Mouse (Mus musculus): ENCODE results near the gene C1rb. TPM values are rescaled to one million over a fixed set of nuclear protein-coding genes. Genes with fewer than 3 reads are reported as not detected.
"Not testable (repeated sequence)": the region's sequence is repeated elsewhere in the genome, so short reads cannot be mapped to it uniquely, and the experiment has no call there.

The C1rb gene
- not detected in 2 replicates for polyA plus RNA-seq (2014; fragmentation: Nextera tagmentation; extraction: Ambion mirVana)

DNA sequence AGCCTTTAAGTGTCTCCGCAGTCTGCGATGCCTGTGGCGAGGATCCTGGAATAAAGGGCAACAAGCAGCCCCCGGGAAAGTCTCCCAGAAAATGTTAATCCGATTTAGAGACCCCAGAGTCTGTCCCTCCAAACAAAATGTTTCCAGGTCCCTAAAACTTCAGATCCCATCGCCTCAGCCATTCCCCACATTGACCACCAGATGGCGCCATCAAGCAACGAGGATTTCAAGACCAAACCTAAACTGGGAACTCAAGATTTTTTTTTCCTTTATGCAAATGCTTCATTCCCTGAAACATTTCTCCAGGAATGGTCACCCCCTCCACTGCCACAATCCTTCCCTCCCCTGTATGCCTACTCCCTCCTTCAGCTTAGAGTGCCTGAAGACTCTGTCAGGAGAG, at the start of gene C1rb:
Gene C1rb (plus strand): TSS at position 269 of the 400 bp plus-strand sequence.
- Histone ChIP-seq H3K27ac (ENCODE audit: low read depth, low read length) (no peak within 1 kb of the TSS), H3K9me3 (ENCODE audit: control insufficient read depth, low read length) (no peaks in the 10 kb centered on the region), H3K9ac (ENCODE audit: low read depth, low read length) (no peak within 1 kb of the TSS), H3K27me3 (replicated peaks; ENCODE audit: control insufficient read depth, insufficient read depth, low read length) (no peaks in the 10 kb centered on the region), H3K4me3 (ENCODE audit: low read depth, low read length) (no peak within 1 kb of the TSS), H3K36me3 (ENCODE audit: control insufficient read depth, insufficient read depth, low read length) (no peaks in the 10 kb centered on the region), H3K4me2 (no peak within 1 kb of the TSS), H3K4me1 (replicated peaks; ENCODE audit: control insufficient read depth, insufficient read depth, low read length) (no peaks in the 10 kb centered on the region)
- DNase-seq (ENCODE audit: low spot score) (peak; percentile 49), ATAC-seq (replicated peaks; ENCODE audit: low FRiP score) (no peak)
- WGBS = 2% methylated on average over 8 of the region's 8 CpGs

DNA sequence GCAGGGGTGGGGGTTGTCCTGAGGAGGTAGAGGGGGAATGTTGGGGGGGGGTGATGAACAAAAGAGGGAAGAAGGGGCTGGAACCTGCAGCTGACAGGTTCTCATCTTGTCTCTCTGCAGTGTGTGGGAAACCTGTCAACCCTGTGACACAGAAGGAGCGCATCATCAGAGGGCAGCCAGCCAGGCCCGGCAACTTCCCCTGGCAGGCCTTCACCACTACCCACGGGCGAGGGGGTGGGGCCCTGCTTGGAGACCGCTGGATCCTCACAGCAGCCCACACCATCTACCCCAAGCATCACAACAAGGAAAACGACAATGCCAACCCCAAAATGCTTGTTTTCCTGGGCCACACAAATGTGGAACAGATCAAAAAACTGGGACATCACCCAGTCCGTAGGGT, 48.0 kb upstream of the C1rb start:
- not testable (repeated sequence) for H3K9me3 ChIP-seq (ENCODE audit: control insufficient read depth, low read length); H3K36me3 ChIP-seq (ENCODE audit: control insufficient read depth, insufficient read depth, low read length); H3K4me2 ChIP-seq; H3K27ac ChIP-seq (ENCODE audit: low read depth, low read length); H3K4me1 ChIP-seq (replicated peaks; ENCODE audit: control insufficient read depth, insufficient read depth, low read length); H3K4me3 ChIP-seq (ENCODE audit: low read depth, low read length); DNase-seq (ENCODE audit: low spot score); ATAC-seq (replicated peaks; ENCODE audit: low FRiP score); H3K27me3 ChIP-seq (replicated peaks; ENCODE audit: control insufficient read depth, insufficient read depth, low read length); H3K9ac ChIP-seq (ENCODE audit: low read depth, low read length)
- WGBS = 68% methylated on average over 7 of the region's 7 CpGs

DNA sequence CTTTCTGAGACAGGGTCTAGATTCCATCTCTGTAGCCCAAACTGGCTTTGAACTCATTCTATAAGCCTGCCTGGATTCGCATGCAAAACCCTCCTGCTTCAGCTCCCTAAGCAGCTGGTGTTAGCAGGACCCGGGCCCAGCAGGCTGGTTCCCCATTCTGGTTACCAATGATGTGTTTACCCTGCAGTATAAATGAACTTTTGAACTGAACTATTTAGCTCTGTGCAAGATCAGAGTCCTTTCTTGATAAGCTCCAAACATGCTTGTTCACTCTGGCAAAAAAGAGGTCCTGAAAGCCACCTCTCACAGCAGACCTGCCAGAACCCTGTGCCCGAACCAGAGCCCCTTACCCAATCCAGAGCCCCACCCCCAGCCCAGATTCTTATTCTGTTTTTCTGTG, 42.2 kb upstream of the C1rb start:
- H3K27me3 ChIP-seq (replicated peaks; ENCODE audit: control insufficient read depth, insufficient read depth, low read length) = no peaks in the 10 kb centered on the region
- no peak overlapping the region for H3K9ac ChIP-seq (ENCODE audit: low read depth, low read length)
- no peaks in the 10 kb centered on the region for H3K9me3 ChIP-seq (ENCODE audit: control insufficient read depth, low read length)
- H3K4me2 ChIP-seq = no peak overlapping the region
- no peak overlapping the region for H3K27ac ChIP-seq (ENCODE audit: low read depth, low read length)
- no peak overlapping the region for H3K4me3 ChIP-seq (ENCODE audit: low read depth, low read length)
- no peaks in the 10 kb centered on the region for H3K36me3 ChIP-seq (ENCODE audit: control insufficient read depth, insufficient read depth, low read length)
- ATAC-seq (replicated peaks; ENCODE audit: low FRiP score) (no peak), DNase-seq (ENCODE audit: low spot score) (no peak)
- no peaks in the 10 kb centered on the region for H3K4me1 ChIP-seq (replicated peaks; ENCODE audit: control insufficient read depth, insufficient read depth, low read length)
- 55% methylated on average over 3 of the region's 3 CpGs for WGBS

DNA sequence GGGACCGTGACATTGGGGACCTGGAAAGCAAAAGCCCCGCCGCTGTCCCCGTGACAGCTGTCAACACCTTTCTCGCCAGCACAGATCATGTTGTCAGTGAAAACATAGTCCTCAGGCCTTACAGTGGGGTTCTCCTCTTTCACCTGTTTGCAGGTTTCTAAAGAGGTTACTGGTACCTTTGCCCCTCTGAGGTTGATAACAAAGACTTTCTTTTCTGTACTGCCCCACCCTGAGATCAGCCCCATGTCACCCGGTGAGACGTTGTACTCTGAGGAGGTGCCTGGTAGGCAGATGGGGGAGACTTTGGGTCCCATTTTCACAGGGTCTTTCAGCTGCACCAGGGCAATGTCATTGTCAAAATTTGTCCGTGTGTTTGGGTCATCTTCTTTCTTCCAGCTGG, 39.0 kb upstream of the C1rb start:
- H3K27ac ChIP-seq (ENCODE audit: low read depth, low read length) = no peak overlapping the region
- no peaks in the 10 kb centered on the region for H3K27me3 ChIP-seq (replicated peaks; ENCODE audit: control insufficient read depth, insufficient read depth, low read length)
- H3K9ac ChIP-seq (ENCODE audit: low read depth, low read length) = no peak overlapping the region
- 77% methylated on average over 8 of the region's 8 CpGs for WGBS
- no peaks in the 10 kb centered on the region for H3K9me3 ChIP-seq (ENCODE audit: control insufficient read depth, low read length)
- DNase-seq (ENCODE audit: low spot score) (no peak), ATAC-seq (replicated peaks; ENCODE audit: low FRiP score) (no peak)
- no peak overlapping the region for H3K4me3 ChIP-seq (ENCODE audit: low read depth, low read length)
- no peak overlapping the region for H3K4me2 ChIP-seq
- H3K36me3 ChIP-seq (ENCODE audit: control insufficient read depth, insufficient read depth, low read length) = no peaks in the 10 kb centered on the region
- H3K4me1 ChIP-seq (replicated peaks; ENCODE audit: control insufficient read depth, insufficient read depth, low read length) = no peaks in the 10 kb centered on the region

DNA sequence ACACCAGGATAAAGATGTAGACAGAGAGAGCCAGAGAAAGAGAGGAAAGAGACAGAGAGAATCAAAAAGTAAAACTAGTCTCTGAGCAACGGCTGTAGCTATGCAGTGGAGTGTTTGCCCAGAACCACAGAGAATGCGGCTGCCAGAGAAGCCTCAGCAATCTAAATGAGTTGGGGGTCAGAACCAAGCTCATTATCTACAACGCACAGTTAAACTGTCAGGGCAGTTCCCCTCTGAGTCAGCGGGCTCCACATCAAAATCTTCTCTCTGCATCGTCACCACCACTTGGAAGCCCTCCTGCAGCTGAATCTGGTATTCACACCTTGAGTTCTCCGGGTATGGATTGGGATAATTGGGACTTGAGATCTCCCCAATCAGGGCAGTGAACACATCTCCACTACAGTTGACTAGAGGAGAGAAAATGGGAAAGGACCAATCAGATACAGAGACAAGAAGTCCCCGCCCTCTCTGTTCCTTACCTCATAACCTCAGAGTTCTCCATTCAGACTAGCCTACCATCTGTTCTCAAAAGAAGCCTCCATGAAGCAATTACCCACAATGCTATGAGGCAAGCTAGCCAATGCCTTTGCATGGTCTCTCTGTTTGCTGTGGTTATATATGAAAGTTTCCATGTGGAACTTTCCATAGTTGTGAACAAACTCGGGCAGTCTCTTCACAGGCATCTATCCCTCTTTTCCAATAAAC, 33.8 kb upstream of the C1rb start:
- H3K27me3 ChIP-seq (replicated peaks; ENCODE audit: control insufficient read depth, insufficient read depth, low read length); H3K4me3 ChIP-seq (ENCODE audit: low read depth, low read length); H3K9me3 ChIP-seq (ENCODE audit: control insufficient read depth, low read length); H3K4me2 ChIP-seq; H3K36me3 ChIP-seq (ENCODE audit: control insufficient read depth, insufficient read depth, low read length); ATAC-seq (replicated peaks; ENCODE audit: low FRiP score); H3K4me1 ChIP-seq (replicated peaks; ENCODE audit: control insufficient read depth, insufficient read depth, low read length); DNase-seq (ENCODE audit: low spot score); H3K9ac ChIP-seq (ENCODE audit: low read depth, low read length); H3K27ac ChIP-seq (ENCODE audit: low read depth, low read length): not testable (repeated sequence)
- WGBS = 57% methylated on average over 8 of the region's 8 CpGs

DNA sequence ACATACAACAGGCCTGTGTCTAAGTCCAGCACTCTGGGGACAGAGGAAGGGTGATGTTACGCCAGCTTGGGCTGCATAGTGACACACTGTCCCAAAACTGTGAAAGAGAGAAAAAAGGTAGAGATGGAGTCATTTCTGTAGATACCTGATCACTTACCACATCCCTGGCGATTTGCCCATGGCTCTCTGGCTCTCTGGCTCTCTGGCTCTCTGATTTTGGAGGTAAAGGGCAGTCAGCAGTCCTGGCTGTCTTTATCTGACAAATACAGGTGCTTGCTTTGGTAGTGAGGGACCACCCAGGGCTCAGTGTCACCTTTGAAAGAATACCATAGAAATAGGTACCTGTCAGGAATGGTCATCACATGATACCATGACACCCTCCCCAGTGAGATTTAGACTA, 28.9 kb upstream of the C1rb start:
- not testable (repeated sequence) for DNase-seq (ENCODE audit: low spot score); H3K9me3 ChIP-seq (ENCODE audit: control insufficient read depth, low read length); H3K36me3 ChIP-seq (ENCODE audit: control insufficient read depth, insufficient read depth, low read length); H3K27me3 ChIP-seq (replicated peaks; ENCODE audit: control insufficient read depth, insufficient read depth, low read length); H3K4me1 ChIP-seq (replicated peaks; ENCODE audit: control insufficient read depth, insufficient read depth, low read length); H3K9ac ChIP-seq (ENCODE audit: low read depth, low read length); H3K4me2 ChIP-seq; H3K27ac ChIP-seq (ENCODE audit: low read depth, low read length); H3K4me3 ChIP-seq (ENCODE audit: low read depth, low read length); ATAC-seq (replicated peaks; ENCODE audit: low FRiP score)
- 72% methylated on average over 2 of the region's 2 CpGs for WGBS

DNA sequence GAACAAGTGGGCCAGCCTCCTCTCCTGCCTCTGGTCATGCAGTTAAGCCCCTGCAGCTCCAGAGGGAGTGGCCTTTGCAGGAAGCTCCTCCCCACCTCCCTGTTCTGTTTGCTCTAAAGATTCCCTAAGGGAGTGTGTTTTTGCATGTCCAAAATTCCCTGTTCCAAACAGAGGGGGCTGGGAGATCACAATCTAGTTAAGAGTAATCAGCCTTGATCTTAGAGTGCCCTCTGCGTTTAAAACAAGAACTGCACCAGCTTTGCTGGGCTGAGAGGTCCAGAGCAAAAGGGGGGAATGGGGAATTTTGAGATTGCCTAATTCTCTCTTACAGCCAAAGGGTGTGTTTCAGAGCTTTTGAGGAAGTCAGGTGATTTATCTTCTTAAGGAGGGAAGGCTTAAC, 27.8 kb upstream of the C1rb start, which contains the start of gene C1s1:
Gene C1s1 (minus strand): TSS at position 76 of the 400 bp plus-strand sequence.
- not testable (repeated sequence) for H3K36me3 ChIP-seq (ENCODE audit: control insufficient read depth, insufficient read depth, low read length); H3K27ac ChIP-seq (ENCODE audit: low read depth, low read length); DNase-seq (ENCODE audit: low spot score); H3K4me3 ChIP-seq (ENCODE audit: low read depth, low read length); H3K9ac ChIP-seq (ENCODE audit: low read depth, low read length); H3K4me1 ChIP-seq (replicated peaks; ENCODE audit: control insufficient read depth, insufficient read depth, low read length); H3K9me3 ChIP-seq (ENCODE audit: control insufficient read depth, low read length); H3K27me3 ChIP-seq (replicated peaks; ENCODE audit: control insufficient read depth, insufficient read depth, low read length)
- peak; percentile 52; the same call in 1 of the 2 replicates for ATAC-seq (replicated peaks; ENCODE audit: low FRiP score)
- WGBS = 0% methylated on average over 1 of the region's 1 CpGs
- H3K4me2 ChIP-seq = peak within 1 kb of the TSS; percentile 2; the same call in 1 of the 2 replicates

DNA sequence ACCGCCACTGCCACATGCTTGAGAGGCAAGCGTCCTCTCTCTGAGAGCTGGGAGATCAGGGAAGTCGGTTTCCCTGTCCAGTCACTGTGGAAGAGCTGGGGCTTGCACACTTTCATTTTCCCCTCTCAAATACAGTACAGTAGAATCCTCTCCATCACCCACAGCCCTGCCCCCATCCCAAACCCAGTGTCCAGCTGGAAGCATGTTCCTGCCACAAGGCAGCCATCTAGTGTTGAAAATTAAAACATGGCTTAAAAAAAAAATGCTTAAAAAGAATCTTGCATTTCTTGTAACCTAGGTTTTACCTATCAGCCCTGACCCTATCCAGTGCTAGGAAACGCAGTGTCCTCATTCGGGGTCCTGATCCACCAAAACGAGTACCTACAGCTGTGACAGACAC, 25.6 kb upstream of the C1rb start:
- H3K9me3 ChIP-seq (ENCODE audit: control insufficient read depth, low read length) = no peaks in the 10 kb centered on the region
- H3K4me1 ChIP-seq (replicated peaks; ENCODE audit: control insufficient read depth, insufficient read depth, low read length) = no peaks in the 10 kb centered on the region
- H3K27me3 ChIP-seq (replicated peaks; ENCODE audit: control insufficient read depth, insufficient read depth, low read length) = no peaks in the 10 kb centered on the region
- WGBS = 75% methylated on average over 5 of the region's 6 CpGs
- DNase-seq (ENCODE audit: low spot score) (no peak), ATAC-seq (replicated peaks; ENCODE audit: low FRiP score) (no peak)
- no peak overlapping the region for H3K4me2 ChIP-seq
- H3K9ac ChIP-seq (ENCODE audit: low read depth, low read length) = no peak overlapping the region
- H3K4me3 ChIP-seq (ENCODE audit: low read depth, low read length) = no peak overlapping the region
- no peaks in the 10 kb centered on the region for H3K36me3 ChIP-seq (ENCODE audit: control insufficient read depth, insufficient read depth, low read length)
- no peak overlapping the region for H3K27ac ChIP-seq (ENCODE audit: low read depth, low read length)

DNA sequence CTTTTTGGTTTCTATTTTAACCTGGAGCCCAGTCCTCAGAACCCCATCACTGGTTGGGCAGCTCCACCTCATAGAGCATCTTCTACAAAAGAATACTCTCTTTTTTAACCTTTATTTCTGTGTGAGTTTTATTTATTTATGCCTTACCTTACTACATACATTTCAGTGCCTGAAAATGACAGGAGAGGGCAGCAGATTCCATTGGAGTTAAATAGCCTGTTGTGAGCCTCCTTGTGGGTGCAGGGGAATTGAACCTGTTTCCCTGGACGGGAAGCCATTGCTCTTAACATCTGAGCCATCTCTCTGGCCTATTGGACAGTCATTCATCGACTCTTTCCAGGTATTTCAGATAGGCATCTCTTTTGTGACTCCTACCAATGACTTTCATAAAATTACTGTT, 24.7 kb upstream of the C1rb start:
- no peaks in the 10 kb centered on the region for H3K27me3 ChIP-seq (replicated peaks; ENCODE audit: control insufficient read depth, insufficient read depth, low read length)
- no peak overlapping the region for H3K27ac ChIP-seq (ENCODE audit: low read depth, low read length)
- no peak overlapping the region for H3K4me3 ChIP-seq (ENCODE audit: low read depth, low read length)
- whole genome bisulfite sequencing = 73% methylated on average over 2 of the region's 2 CpGs
- H3K36me3 ChIP-seq (ENCODE audit: control insufficient read depth, insufficient read depth, low read length) = no peaks in the 10 kb centered on the region
- H3K4me1 ChIP-seq (replicated peaks; ENCODE audit: control insufficient read depth, insufficient read depth, low read length) = no peaks in the 10 kb centered on the region
- DNase-seq (ENCODE audit: low spot score) (no peak), ATAC-seq (replicated peaks; ENCODE audit: low FRiP score) (no peak)
- H3K9ac ChIP-seq (ENCODE audit: low read depth, low read length) = no peak overlapping the region
- H3K4me2 ChIP-seq = no peak overlapping the region
- H3K9me3 ChIP-seq (ENCODE audit: control insufficient read depth, low read length) = 0 out of 2 replicates have a peak, but pooled peaks cover 1% of the 10 kb centered on the region
